Mouse (Mus musculus): Measurements from ENCODE around the gene Astn1.

- TF ChIP-seq POLR2A (IDR thresholded peaks at IDR 0.05; ENCODE audit: extremely low read depth, insufficient read depth, low read length) (no peak), CTCF (IDR thresholded peaks at IDR 0.05; ENCODE audit: low read depth, low read length) (no peak)
Observed at GRCm38 (mm10) chr1:158422739-158423138, 60.7 kb downstream of the Astn1 start.
